Mouse (Mus musculus) thymus, adult 2 months (tissue): ENCODE measurements around the gene Ccdc148.

Experiments
- CTCF ChIP-seq: fragments of 200-500 bp; IDR thresholded peaks from 2 replicates; pipeline ENCODE4 v1.5.1; 2012; ENCODE audit warnings: mild to moderate bottlenecking, control low read depth, low read length, moderate library complexity, borderline replicate concordance; ENCODE audit not compliant: control insufficient read depth, poor library complexity, insufficient read depth; ENCODE audit errors: extremely low read depth
- POLR2A ChIP-seq: fragments of 200-500 bp; IDR thresholded peaks from 2 replicates; pipeline ENCODE4 v1.6.1; 2012; ENCODE audit warnings: mild to moderate bottlenecking, low read length, control low read depth, moderate library complexity; ENCODE audit not compliant: control insufficient read depth, poor library complexity, insufficient read depth; ENCODE audit errors: extremely low read depth

DNA sequence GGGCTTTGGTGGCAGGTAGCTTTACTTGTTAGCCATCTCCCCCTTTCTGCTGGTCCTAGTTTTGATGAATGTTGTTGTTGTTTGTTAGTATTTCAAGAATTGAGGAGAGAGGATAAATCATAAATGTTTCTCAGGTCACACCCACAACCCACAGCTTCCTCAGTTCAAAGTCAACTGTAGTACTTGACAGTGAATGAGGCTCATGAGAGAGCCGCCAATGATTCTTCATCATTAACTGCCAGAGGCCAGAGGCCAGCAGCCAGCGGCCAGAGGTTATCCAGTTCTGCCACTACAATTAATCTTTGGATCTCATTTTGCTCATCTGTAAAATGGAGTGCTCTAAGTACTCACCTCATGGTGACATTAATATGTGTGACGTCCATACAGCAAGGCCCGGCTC lies 6.5 kb upstream of the Ccdc148 start:
- TF ChIP-seq CTCF (no peak), POLR2A (no peak)
